Mouse (Mus musculus) adrenal gland, postnatal 10 days (tissue): ENCODE measurements around the gene Pcp4. TPM values are rescaled to one million over a fixed set of nuclear protein-coding genes. Genes with fewer than 3 reads are reported as not detected.

ENCODE experiments used
- DNase-seq: peaks from one replicate; pipeline ENCODE4 v3.0.0; 2021; ENCODE audit warnings: mixed read lengths
- total RNA-seq, 2 experiments: library from RNA; stranded (reverse); gene quantifications; 2 replicates each; pipeline ENCODE4 v1.2.3; 2021

Gene Pcp4
- total RNA-seq, 2 experiments from 2014 or later = 9.5 to 15.4 TPM

- no peak for DNase-seq
Measured at GRCm38 (mm10) chr16:96488038-96488437, 20.6 kb downstream of the Pcp4 start.

- DNase-seq = no peak
Measured at GRCm38 (mm10) chr16:96491530-96491929, 24.1 kb downstream of the Pcp4 start.

GRCm38 (mm10) chr16:96494079-96494478, 26.7 kb downstream of the Pcp4 start:
- DNase-seq = no peak

- DNase-seq = no peak
Measured at GRCm38 (mm10) chr16:96498951-96499350, 31.5 kb downstream of the Pcp4 start.

- DNase-seq = no peak
Measured at GRCm38 (mm10) chr16:96501241-96501640, 33.8 kb downstream of the Pcp4 start.

GRCm38 (mm10) chr16:96502586-96502985, 35.2 kb downstream of the Pcp4 start:
- DNase-seq = no peak

- no peak for DNase-seq
Measured at GRCm38 (mm10) chr16:96514466-96514865, 47.1 kb downstream of the Pcp4 start.

GRCm38 (mm10) chr16:96527476-96527875, 60.1 kb downstream of the Pcp4 start:
- no peak for DNase-seq

- no peak for DNase-seq
Measured at GRCm38 (mm10) chr16:96528471-96528870, 61.1 kb downstream of the Pcp4 start.

- no peak for DNase-seq
Measured at GRCm38 (mm10) chr16:96529896-96530568, 62.6 kb downstream of the Pcp4 start.

- no peak for DNase-seq
Measured at GRCm38 (mm10) chr16:96530569-96530898, 63.1 kb downstream of the Pcp4 start.

GRCm38 (mm10) chr16:96531029-96531428, 63.6 kb downstream of the Pcp4 start:
- no peak for DNase-seq

GRCm38 (mm10) chr16:96533710-96534109, 66.3 kb downstream of the Pcp4 start:
- peak; percentile 7 for DNase-seq

GRCm38 (mm10) chr16:96535271-96535670, 67.9 kb downstream of the Pcp4 start:
- no peak for DNase-seq

- DNase-seq = no peak
Measured at GRCm38 (mm10) chr16:96536426-96536825, 69.0 kb downstream of the Pcp4 start.

- DNase-seq = no peak
Measured at GRCm38 (mm10) chr16:96539091-96539490, 71.7 kb downstream of the Pcp4 start.

- DNase-seq = no peak
Measured at GRCm38 (mm10) chr16:96541056-96541455, 73.7 kb downstream of the Pcp4 start.

GRCm38 (mm10) chr16:96552680-96553079, 85.3 kb downstream of the Pcp4 start:
- no peak for DNase-seq

GRCm38 (mm10) chr16:96555412-96555811, 88.0 kb downstream of the Pcp4 start:
- DNase-seq = no peak

- no peak for DNase-seq
Measured at GRCm38 (mm10) chr16:96556621-96557020, 89.2 kb downstream of the Pcp4 start.

- DNase-seq = no peak
Measured at GRCm38 (mm10) chr16:96558341-96558740, 90.9 kb downstream of the Pcp4 start.

GRCm38 (mm10) chr16:96559796-96560195, 92.4 kb downstream of the Pcp4 start:
- DNase-seq = no peak

GRCm38 (mm10) chr16:96563350-96564257, 96.2 kb downstream of the Pcp4 start:
- DNase-seq = no peak

- no peak for DNase-seq
Measured at GRCm38 (mm10) chr16:96567428-96567827, 100.0 kb downstream of the Pcp4 start.
